Mouse (Mus musculus) kidney, postnatal 36 days (tissue): ENCODE measurements around the gene Acap3.

Experiments
- DNase-seq, 2 experiments: peaks; one replicate each; pipeline ENCODE4 v3.0.0; 2021 to 2022; ENCODE audit warnings: mixed read lengths in 2 of 2

The Acap3 gene

DNA sequence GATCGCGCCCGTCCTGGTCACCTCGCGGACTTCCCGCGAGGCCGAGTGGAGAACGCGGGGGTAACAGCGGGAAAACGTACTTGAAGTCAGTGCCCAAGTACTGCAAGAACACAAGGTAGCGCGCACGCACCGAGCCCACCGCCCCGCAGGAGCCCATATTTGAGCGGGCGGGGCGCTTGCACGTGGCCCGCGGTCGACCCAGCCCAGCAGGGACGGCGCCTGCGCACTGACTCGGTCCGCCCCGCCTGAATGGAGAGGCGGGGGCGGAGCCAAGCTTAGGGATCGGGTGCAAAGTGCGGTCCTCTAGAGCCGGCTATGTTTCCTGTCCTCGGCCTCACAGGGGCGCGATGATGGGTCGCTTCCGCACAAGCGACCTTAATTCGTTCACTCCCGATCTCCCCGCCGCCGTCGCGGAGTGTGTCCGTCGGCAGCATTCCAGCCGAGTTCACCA, at the start of gene Acap3, which contains the start of gene Pusl1:
TSS of gene Acap3 (plus strand) at position 272 of the 451 bp plus-strand sequence.
TSS of gene Pusl1 (minus strand) at position 231 of the 451 bp plus-strand sequence.
- peak; percentile 96 to 99 for DNase-seq

- peak; percentile 75 to 84 for DNase-seq
Observed at GRCm38 (mm10) chr4:155843231-155843630, 48.4 kb upstream of the Acap3 start.

- DNase-seq, result peak; percentile 91 to 96
Observed at GRCm38 (mm10) chr4:155846871-155847578, 44.6 kb upstream of the Acap3 start, which contains the start of gene Dvl1. Dvl1 (plus strand) TSS chr4:155847402.

GRCm38 (mm10) chr4:155847591-155848352, 43.9 kb upstream of the Acap3 start:
- peak; percentile 70 to 74 for DNase-seq

DNA sequence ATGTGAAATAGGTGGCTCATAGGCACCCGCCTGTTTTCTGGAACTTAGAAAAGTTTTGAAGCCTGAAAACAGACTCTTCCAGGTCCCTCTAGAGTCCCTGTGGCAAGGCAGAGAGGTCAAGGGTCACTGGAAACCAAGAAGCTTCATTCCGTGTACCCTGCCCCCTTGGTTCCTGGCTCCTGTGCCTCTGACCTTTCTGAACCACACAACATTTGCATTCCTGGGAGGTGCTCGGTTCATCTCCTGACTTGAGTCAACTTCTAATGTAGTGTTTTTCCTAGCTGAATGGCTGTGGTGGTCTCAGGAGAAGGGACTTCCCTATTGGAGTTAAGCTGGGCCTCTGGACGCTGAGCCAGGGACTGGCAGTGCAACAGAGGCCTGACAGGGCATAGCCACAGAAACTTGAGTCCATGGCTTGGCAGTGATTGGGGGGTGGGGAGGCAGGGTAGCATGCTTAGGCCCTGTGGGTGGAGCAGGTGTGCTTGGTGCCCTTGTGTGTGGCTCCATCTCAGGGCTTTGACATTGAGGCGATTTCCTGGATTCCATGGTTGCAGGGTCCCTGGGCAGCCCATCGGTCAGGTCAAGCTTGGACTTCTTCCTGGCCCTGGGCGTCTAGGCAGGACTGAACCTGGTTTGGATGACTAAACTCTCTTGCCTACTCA, 43.1 kb upstream of the Acap3 start:
- peak; percentile 76 to 90 for DNase-seq

GRCm38 (mm10) chr4:155849391-155849790, 42.2 kb upstream of the Acap3 start:
- DNase-seq, result no peak

DNA sequence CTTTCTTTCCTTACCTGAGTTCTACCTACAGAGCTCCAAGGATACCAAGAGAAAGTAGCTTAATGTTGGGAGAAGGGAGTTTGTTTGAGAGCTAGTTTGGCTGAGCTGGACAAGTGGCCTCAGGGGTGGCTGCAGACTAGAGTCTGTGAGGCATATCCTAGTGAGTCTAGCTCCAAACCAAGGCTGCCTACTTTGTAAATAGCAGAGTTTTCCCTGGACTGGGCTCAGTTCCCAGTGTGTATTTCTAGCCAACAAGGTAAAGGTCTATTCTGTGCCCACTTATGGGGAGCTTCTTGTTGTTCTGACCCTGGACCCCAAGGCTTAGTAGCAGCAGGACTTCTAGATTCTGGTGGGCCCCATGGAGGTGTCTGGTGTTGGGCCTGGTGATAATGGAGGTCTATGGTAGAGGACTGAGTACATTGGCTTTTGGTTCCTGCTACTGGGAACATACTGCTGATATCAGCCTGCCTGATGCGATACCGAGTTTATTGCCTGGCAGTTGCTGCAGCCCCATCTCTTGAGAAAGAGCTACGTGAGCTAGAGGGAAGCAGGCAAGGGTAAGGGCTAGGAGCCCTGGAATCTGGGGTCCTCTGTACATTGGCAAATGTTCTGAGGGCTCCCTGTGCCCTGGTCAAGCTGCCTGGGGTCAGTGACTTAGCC, 41.7 kb upstream of the Acap3 start:
- peak; percentile 69 to 76 for DNase-seq

GRCm38 (mm10) chr4:155851368-155851767, 40.3 kb upstream of the Acap3 start:
- DNase-seq, result no peak

- peak; percentile 81 for DNase-seq
Observed at GRCm38 (mm10) chr4:155851951-155852411, 39.6 kb upstream of the Acap3 start.

- DNase-seq, result no peak
Observed at GRCm38 (mm10) chr4:155853421-155853820, 38.2 kb upstream of the Acap3 start.

- no peak for DNase-seq
Observed at GRCm38 (mm10) chr4:155854991-155855390, 36.6 kb upstream of the Acap3 start.

GRCm38 (mm10) chr4:155856071-155856470, 35.6 kb upstream of the Acap3 start:
- no peak for DNase-seq

GRCm38 (mm10) chr4:155856881-155857280, 34.7 kb upstream of the Acap3 start:
- no peak for DNase-seq

GRCm38 (mm10) chr4:155859318-155859717, 32.3 kb upstream of the Acap3 start:
- peak in 1 of 2 experiments; percentile 73 for DNase-seq

GRCm38 (mm10) chr4:155861787-155862186, 29.8 kb upstream of the Acap3 start:
- DNase-seq, result no peak

- no peak for DNase-seq
Observed at GRCm38 (mm10) chr4:155863001-155863400, 28.6 kb upstream of the Acap3 start, which contains the start of gene Tas1r3. Tas1r3 (minus strand) TSS chr4:155863362.

GRCm38 (mm10) chr4:155868614-155869298, 22.9 kb upstream of the Acap3 start:
- peak; percentile 58 to 61 for DNase-seq

DNA sequence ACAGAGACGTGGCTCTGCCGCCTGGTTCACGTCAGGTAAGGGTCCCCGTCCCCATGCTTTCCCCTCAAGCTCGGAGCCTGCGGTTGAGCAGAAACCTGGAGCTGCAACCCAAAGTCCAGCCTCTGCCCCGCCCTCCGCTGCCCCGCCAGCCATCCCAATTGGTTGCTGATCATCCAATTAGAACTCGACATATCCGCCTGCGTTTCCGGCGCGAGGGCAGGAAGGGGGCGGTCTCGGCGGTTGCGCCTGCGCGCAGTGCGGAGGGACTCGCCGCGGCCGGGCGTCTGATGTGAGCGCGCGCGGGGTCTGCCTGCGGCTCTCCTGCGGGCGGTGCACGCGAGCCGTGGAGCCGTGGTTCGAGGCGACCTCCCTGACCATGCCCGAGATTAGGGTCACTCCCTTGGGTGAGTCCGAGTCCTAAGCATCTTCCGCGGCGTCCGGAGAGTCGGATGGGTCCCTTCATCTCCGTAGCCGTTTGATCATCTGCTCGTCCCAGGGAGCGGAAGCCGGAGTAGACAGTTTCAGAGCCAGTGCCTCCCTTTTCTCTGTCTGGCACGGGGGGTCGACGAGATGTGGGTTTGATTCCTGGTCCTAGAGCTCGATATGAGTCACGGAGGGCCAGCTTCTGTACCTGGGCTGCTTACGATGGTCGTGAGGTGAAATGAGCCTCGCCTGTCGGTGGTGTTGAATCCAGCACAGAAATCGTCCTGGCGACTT, 22.1 kb upstream of the Acap3 start, which contains the start of the genes Cptp and Ints11:
TSS of gene Cptp (minus strand) at position 124 of the 717 bp plus-strand sequence.
TSS of gene Ints11 (plus strand) at position 230 of the 717 bp plus-strand sequence.
- DNase-seq, result peak; percentile 97 to 98

- DNase-seq, result no peak
Observed at GRCm38 (mm10) chr4:155871404-155871803, 20.2 kb upstream of the Acap3 start.

- peak; percentile 0 to 31 for DNase-seq
Observed at GRCm38 (mm10) chr4:155883587-155883986, 8.0 kb upstream of the Acap3 start.

DNA sequence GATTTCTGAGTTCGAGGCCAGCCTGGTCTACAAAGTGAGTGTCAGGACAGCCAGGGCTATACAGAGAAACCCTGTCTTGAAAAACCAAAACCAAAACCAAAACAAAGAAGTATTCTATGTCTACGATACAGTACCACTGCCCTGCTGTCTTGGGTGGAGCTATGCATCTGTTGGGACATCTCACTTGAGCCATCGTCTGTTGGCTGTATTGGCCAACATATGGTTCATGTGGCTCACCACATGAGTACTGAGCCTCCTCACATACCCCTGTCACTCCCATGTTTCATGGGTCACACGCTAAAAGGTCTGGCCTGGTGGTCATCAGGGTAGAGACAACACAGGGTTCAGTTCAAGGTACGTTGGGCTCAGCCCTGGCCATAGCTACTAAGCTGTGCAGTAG, 5.3 kb upstream of the Acap3 start:
- no peak for DNase-seq
